Mouse (Mus musculus): ENCODE results near the gene Speer4e. TPM values are rescaled to one million over a fixed set of nuclear protein-coding genes. Genes with fewer than 3 reads are reported as not detected.

Speer4e gene
- not detected in 2 replicates for polyA plus RNA-seq (2012; rRNA removed)

GRCm38 (mm10) chr5:14938329-14938728, at the start of gene Speer4e:
Speer4e (minus strand) TSS chr5:14938429.

DNA sequence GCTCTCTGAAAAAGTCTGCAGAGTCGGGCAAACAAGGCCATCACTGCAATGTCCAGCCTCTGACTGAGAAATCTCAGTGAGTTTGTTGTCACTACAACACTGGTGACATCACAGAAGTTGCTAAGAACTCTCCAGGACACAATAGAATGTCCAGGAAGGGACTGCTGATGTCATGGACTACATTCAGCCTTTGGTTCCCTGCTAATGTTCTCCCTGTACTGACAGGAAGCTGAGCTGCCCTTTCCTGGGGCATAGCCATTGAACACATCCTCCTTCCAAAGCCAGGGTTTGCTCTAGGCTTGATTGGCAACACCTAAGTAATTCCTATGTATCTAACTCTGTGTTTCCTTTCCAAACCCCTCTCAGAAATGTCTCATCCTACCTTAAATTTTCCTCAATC, 40.6 kb upstream of the Speer4e start, which contains the start of gene Gm10354:
Gm10354 (minus strand) TSS at position 101 of the 400 bp plus-strand sequence.

DNA sequence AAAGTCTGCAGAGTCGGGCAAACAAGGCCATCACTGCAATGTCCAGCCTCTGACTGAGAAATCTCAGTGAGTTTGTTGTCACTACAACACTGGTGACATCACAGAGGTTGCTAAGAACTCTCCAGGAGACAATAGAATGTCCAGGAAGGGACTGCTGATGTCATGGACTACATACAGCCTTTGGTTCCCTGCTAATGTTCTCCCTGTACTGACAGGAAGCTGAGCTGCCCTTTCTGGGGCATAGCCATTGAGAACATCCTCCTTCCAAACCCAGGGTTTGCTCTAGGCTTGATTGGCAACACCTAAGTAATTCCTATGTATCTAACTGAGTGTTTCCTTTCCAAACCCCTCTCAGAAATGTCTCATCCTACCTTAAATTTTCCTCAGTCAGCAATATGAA, 23.4 kb downstream of the Speer4e start, which contains the start of gene Gm9758:
Gm9758 (minus strand) TSS at position 101 of the 400 bp plus-strand sequence.

Other genes with a start within 250 kb of the Speer4e start
- not detected in 2 replicates for gene Gm9758, start 23.5 kb downstream of the Speer4e start, polyA plus RNA-seq (2012; rRNA removed)
- not detected in 2 replicates for gene Gm10354, start 40.5 kb upstream of the Speer4e start, polyA plus RNA-seq (2012; rRNA removed)
- not detected in 2 replicates for gene Gm17019, start 94.6 kb upstream of the Speer4e start, polyA plus RNA-seq (2012; rRNA removed)

Measured in stomach, adult 2 months (tissue).